Mouse (Mus musculus) heart, embryonic 13.5 days (tissue): Measurements from ENCODE around the gene Olr1. TPM values are rescaled to one million over a fixed set of nuclear protein-coding genes. Genes with fewer than 3 reads are reported as not detected.

Experiments
- ATAC-seq: fragments of 200-750 bp; cut with Nextera tagmentation; 2 replicates; pipeline ENCODE4 v1.8.0; 2017; ENCODE audit warnings: moderate TSS enrichment; ENCODE audit not compliant: insufficient number of reproducible peaks, low FRiP score, low TSS enrichment; ENCODE audit errors: extremely low read depth
- H3K27ac ChIP-seq: fragments of 300-500 bp; sonication (generic); replicated peaks from 2 replicates; pipeline ENCODE4 v1.5.1; 2015; ENCODE audit warnings: moderate library complexity, mild to moderate bottlenecking, inconsistent platforms
- H3K27me3 ChIP-seq: fragments of 300-500 bp; sonication (generic); replicated peaks from 2 replicates; pipeline ENCODE4 v1.6.1; 2015; ENCODE audit warnings: mild to moderate bottlenecking, inconsistent platforms
- H3K36me3 ChIP-seq: fragments of 300-500 bp; sonication (generic); 2 replicates; pipeline ENCODE4 v1.6.1; 2015; ENCODE audit warnings: mild to moderate bottlenecking, inconsistent platforms
- H3K4me1 ChIP-seq: fragments of 300-500 bp; sonication (generic); 2 replicates; pipeline ENCODE4 v1.6.1; 2015; ENCODE audit warnings: inconsistent platforms
- H3K4me2 ChIP-seq: fragments of 300-500 bp; sonication (generic); 2 replicates; pipeline ENCODE4 v1.6.1; 2015; ENCODE audit warnings: inconsistent platforms, mild to moderate bottlenecking, moderate library complexity
- H3K4me3 ChIP-seq: fragments of 300-500 bp; sonication (generic); 2 replicates; pipeline ENCODE4 v1.5.1; 2015; ENCODE audit warnings: moderate library complexity, mild to moderate bottlenecking, inconsistent platforms
- H3K9ac ChIP-seq: fragments of 300-500 bp; sonication (generic); 2 replicates; pipeline ENCODE4 v1.6.1; 2015; ENCODE audit warnings: inconsistent platforms, mild to moderate bottlenecking, moderate library complexity
- H3K9me3 ChIP-seq: fragments of 300-500 bp; sonication (generic); 2 replicates; pipeline ENCODE4 v1.6.1; 2016; ENCODE audit warnings: inconsistent platforms
- WGBS: fragments of 180-500 bp; shearing (Covaris S2); methylation state at CpG from one replicate; pipeline ENCODE4 v1.1.7; 2015; ENCODE audit warnings: mixed read lengths; 5-methylcytosine and 5-hydroxymethylcytosine counted together
- polyA plus RNA-seq: library from polyadenylated mRNA; unstranded; fragments of >200 nt; fragmentation: Nextera tagmentation; extraction: Ambion mirVana; gene quantifications from 2 replicates; pipeline ENCODE4 v1.2.1, GENCODE M21; 2015

Olr1 gene
- polyA plus RNA-seq, 1 experiment from 2014 or later = 0.48 TPM

GRCm38 (mm10) chr6:129449743-129450142, 57.2 kb downstream of the Olr1 start:
- Histone ChIP-seq H3K27me3 (no peaks in the 10 kb centered on the region), H3K4me1 (no peaks in the 10 kb centered on the region; the same call in 1 of the 2 replicates), H3K9me3 (no peaks in the 10 kb centered on the region), H3K9ac (no peak overlapping the region), H3K4me3 (no peak overlapping the region), H3K27ac (no peak overlapping the region), H3K36me3 (no peaks in the 10 kb centered on the region), H3K4me2 (no peak overlapping the region)
- no peak for ATAC-seq
- 65% methylated on average over 6 of the region's 6 CpGs for WGBS

- no peak overlapping the region for H3K27ac ChIP-seq
- no peaks in the 10 kb centered on the region for H3K4me1 ChIP-seq
- no peaks in the 10 kb centered on the region for H3K27me3 ChIP-seq
- no peaks in the 10 kb centered on the region for H3K9me3 ChIP-seq
- no peak overlapping the region for H3K4me3 ChIP-seq
- ATAC-seq = no peak
- no peak overlapping the region for H3K4me2 ChIP-seq
- WGBS = 75% methylated on average over 2 of the region's 2 CpGs
- no peak overlapping the region for H3K9ac ChIP-seq
- H3K36me3 ChIP-seq = no peaks in the 10 kb centered on the region
Observed at GRCm38 (mm10) chr6:129438033-129438432, 68.9 kb downstream of the Olr1 start.

- WGBS = 76% methylated on average over 3 of the region's 3 CpGs
- H3K4me1 ChIP-seq = no peaks in the 10 kb centered on the region
- H3K4me3 ChIP-seq = no peak overlapping the region
- H3K4me2 ChIP-seq = no peak overlapping the region
- H3K9ac ChIP-seq = no peak overlapping the region
- no peak for ATAC-seq
- no peaks in the 10 kb centered on the region for H3K36me3 ChIP-seq
- H3K9me3 ChIP-seq = no peaks in the 10 kb centered on the region
- no peak overlapping the region for H3K27ac ChIP-seq
- H3K27me3 ChIP-seq = no peaks in the 10 kb centered on the region
Observed at GRCm38 (mm10) chr6:129436025-129436424, 70.9 kb downstream of the Olr1 start.

Other genes starting within 250 kb of the Olr1 start
- 0.14 TPM in 1 of 2 replicates, not detected in the other for gene Cd69, start 231.7 kb downstream of the Olr1 start, polyA plus RNA-seq
- not detected in 2 replicates for gene 4922502D21Rik, start 175.4 kb downstream of the Olr1 start, polyA plus RNA-seq
- 0.66 and 0.86 TPM in 2 replicates for gene Clec12a, start 164.5 kb downstream of the Olr1 start, polyA plus RNA-seq
- 0.15 and 0.32 TPM in 2 replicates for gene Clec12b, start 121.3 kb downstream of the Olr1 start, polyA plus RNA-seq
- 5.9 and 9.6 TPM in 2 replicates for gene Clec1b, start 109.9 kb downstream of the Olr1 start, polyA plus RNA-seq
- 0.20 and 0.35 TPM in 2 replicates for gene Clec9a, start 98.3 kb downstream of the Olr1 start, polyA plus RNA-seq
- 3.0 and 3.2 TPM in 2 replicates for gene Clec1a, start 55.2 kb downstream of the Olr1 start, polyA plus RNA-seq
- gene Tmem52b, start 5.4 kb upstream of the Olr1 start, polyA plus RNA-seq = 0.12 TPM in 1 of 2 replicates, not detected in the other
- gene Gabarapl1, start 26.0 kb upstream of the Olr1 start, polyA plus RNA-seq = 40.3 and 41.3 TPM in 2 replicates
- not detected in 2 replicates for gene Klre1, start 70.7 kb upstream of the Olr1 start, polyA plus RNA-seq
- gene Klrd1, start 84.6 kb upstream of the Olr1 start, polyA plus RNA-seq = not detected in 2 replicates
- 0.04 TPM in 1 of 2 replicates, not detected in the other for gene Klrk1, start 116.7 kb upstream of the Olr1 start, polyA plus RNA-seq
- gene Klrc3, start 136.2 kb upstream of the Olr1 start, polyA plus RNA-seq = not detected in 2 replicates
- gene Klrc2, start 153.5 kb upstream of the Olr1 start, polyA plus RNA-seq = not detected in 2 replicates
- not detected in 2 replicates for gene Klrc1, start 171.8 kb upstream of the Olr1 start, polyA plus RNA-seq
- gene Klri1, start 210.0 kb upstream of the Olr1 start, polyA plus RNA-seq = not detected in 2 replicates
- gene Klri2, start 233.3 kb upstream of the Olr1 start, polyA plus RNA-seq = not detected in 2 replicates